Mouse (Mus musculus) adrenal gland, postnatal 36 days (tissue): ENCODE measurements at regions not wholly inside any gene's neighbourhood (a gene's known extent, or its start where the extent isn't known, plus 50 kb on each side); places are given as distances from the start of the nearest gene placed in this dataset.

Source experiments
- DNase-seq, 2 experiments: peaks; one replicate each; pipeline ENCODE4 v3.0.0; 2021; ENCODE audit warnings: mixed read lengths in 1 of 2

DNA sequence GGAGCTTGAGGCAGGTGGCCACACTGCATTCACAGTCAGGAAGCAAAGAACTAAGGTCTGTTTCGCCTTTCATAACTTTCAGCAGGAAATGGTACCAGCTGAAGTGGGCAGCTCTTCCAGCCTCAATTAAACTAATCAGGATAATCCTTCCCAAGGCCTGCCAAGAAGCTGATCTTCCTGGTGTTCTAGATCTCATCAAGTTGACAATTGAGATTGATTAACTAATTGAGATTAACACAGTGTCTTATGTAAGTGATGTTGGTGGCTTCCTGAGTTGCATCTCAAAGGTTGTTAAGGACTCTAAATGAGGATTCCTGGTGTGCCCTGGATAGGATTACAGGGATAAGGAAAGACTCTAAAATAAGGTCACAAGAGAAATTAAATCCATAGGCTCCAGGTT, 273.3 kb upstream of the Irx2 start:
- no peak for DNase-seq

GRCm38 (mm10) chr13:72355821-72356220, 272.8 kb upstream of the Irx2 start:
- DNase-seq: no peak

DNA sequence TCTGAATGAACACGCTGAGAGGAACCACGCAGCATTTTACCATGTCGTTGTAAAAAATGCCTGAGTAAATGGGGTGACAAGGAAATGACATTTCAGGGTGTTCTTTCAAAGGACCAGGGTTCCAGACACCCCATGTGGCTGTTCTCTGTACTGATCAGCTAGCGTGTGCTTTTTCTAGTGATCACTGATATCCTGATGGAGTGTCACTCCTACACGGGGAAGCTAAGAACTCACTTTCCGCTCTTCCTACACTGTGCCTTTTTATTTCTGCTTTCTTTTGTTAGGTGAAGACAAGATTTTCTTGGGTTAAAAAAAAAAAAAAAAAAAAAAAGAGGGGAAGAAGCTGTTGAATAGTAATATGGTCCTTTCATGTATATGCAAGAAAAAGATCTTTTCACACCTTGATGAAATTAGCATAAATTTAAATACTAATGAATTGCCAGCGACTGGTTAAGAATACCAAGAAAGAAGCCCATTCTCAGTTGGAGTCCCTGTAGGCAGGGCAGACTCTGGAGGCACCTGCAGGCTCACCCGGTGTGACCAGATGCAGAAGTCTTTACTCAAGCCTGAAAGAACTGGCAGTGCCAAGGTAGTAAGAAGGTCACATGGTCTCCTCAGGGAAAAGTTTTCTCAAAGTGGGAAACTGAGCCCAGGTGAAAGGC, 270.2 kb upstream of the Irx2 start:
- DNase-seq: no peak

DNA sequence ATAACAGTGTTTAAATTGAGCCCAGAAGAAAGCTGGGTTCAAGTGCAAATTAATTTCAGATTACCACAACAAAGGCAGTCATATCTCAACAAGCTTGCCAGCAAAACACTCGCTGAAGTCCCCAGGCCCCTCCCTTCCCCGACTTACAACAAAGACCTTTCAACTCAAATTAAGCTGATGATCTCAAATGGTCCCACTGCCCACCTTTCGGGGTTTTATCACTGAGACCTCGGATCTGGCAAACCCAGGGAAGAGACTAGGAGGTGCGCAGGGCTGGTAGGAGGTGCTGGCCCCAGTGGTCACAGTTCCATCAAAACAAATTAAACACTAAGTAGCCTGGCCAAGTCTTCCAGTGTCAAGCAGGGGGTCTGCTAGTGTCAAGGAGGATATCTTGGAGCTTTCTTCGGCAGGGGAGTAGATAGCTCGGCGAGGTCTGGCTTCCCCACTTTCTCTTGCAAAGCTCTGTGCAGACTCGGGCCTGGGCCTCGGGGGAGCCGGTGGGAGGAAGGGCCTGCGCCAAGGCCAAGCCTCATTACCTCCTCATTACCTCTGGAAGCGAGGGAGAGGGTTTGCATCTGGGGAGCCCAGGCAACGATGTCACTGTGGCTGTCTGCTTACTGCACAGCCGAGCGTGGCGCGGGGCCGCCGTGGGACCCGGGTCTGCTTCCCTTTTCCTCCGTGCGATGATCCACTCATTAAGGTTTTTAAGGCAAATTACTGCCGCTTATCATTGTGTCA, 262.9 kb upstream of the Irx2 start:
- DNase-seq: no peak

DNA sequence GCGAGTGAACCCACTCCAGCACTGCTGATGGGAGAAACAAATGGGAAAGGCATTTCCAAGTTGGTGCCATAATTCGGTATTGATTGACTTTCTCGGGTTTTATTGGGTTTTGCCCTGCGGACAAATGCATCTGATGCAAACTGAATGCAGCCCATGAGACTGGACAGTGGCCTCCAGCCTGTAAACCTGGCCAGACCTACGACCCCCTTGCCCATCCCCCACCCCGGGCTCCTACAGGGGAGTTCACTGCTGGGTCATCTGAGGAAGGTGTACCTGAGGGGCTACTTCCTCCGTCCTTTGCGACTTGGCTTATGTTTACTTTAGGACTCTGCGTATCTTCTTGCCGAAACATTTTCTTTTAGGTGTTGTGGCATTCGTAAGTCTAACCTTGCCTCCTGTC, 262.3 kb upstream of the Irx2 start:
- no peak for DNase-seq

DNA sequence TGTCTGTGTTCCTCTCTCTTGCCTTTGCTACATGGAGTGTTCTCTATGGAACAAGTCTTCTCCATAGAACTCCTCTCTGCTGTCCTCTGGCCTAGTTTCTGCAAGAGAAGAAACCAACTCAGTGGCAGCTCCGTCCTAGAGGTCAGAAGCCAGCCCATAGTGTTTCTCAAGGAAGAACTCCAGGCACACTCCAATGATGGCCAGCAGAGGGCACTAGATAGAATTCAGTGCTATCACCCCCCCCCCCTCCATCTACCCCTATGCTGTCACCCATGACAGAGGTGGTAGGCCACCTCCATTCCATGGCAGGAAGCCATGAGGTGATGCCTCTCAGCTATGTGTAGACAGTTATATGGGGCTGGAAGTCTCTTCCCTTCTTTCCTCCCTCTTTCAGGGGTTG, 258.5 kb upstream of the Irx2 start:
- DNase-seq: no peak

GRCm38 (mm10) chr13:72370997-72371396, 257.6 kb upstream of the Irx2 start:
- DNase-seq: no peak

GRCm38 (mm10) chr13:72393366-72393765, 235.3 kb upstream of the Irx2 start:
- no peak for DNase-seq

DNA sequence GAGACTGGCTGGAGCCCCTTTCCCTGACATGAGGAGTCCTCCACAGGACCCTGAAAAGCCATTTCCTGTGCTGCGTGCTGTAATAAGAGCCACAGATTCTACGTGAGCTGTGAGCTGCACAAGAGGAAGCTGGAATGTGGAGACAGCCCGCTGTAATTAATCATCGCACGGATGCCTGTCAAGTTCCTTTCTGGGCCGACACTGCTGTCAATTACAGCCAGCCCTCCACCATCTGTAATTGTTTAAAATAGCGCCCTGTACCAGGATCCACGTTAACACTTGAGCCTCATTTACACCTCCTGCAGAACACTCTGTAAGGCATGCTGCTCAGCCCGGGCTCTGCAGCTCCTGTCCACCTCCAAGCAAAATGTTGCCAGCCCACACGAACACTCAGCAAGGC, 227.9 kb upstream of the Irx2 start:
- DNase-seq: no peak

- no peak for DNase-seq
These were observed 219.2 kb upstream of the Irx2 start for GRCm38 (mm10) chr13:72409238-72409965.

GRCm38 (mm10) chr13:72412656-72413055, 216.0 kb upstream of the Irx2 start:
- DNase-seq: no peak

- DNase-seq: no peak
These were observed 211.6 kb upstream of the Irx2 start for GRCm38 (mm10) chr13:72416981-72417380.

DNA sequence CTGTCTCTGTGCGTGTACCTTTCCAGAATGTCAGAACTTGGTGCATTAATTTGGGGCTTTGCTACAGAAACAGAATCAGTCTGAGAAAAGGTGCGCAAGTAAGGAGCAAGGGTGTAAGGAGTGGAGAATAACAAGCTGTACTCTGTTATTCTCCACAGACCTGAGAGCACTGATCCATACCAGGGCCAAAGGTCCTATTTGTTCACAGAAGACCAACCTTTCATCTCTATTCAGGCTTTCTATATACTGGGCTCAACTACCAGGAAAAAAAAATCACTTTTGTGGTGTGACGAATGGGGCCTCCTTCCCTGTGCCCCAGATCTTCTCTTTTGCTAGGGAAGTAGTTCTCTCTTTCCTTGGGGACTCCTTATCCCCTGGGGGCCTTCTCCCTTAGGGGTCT, 210.8 kb upstream of the Irx2 start:
- DNase-seq: no peak

GRCm38 (mm10) chr13:72418285-72418684, 210.3 kb upstream of the Irx2 start:
- no peak for DNase-seq

GRCm38 (mm10) chr13:72419532-72419931, 209.1 kb upstream of the Irx2 start:
- DNase-seq: no peak

DNA sequence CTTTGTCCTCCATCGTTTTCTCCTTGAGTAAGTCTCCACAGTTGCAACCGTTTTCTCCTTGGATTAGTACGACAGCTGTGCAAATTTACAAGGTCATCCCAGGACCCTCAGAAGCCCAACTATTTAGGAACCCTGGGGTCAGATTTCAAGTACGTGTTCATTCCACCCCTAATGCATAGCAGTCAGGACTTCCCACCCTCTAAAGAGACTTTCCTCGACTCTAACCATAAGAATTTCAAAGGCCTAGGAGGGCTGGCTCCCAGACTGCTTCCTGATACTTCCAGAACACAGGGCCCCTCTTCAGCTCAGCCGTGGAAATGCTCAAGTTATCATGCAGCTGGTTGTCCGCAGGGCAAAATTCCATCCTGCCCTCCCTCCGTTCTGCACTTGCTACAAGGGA, 202.7 kb upstream of the Irx2 start:
- DNase-seq: no peak

- no peak for DNase-seq
These were observed 183.3 kb upstream of the Irx2 start for GRCm38 (mm10) chr13:72445336-72445735.

DNA sequence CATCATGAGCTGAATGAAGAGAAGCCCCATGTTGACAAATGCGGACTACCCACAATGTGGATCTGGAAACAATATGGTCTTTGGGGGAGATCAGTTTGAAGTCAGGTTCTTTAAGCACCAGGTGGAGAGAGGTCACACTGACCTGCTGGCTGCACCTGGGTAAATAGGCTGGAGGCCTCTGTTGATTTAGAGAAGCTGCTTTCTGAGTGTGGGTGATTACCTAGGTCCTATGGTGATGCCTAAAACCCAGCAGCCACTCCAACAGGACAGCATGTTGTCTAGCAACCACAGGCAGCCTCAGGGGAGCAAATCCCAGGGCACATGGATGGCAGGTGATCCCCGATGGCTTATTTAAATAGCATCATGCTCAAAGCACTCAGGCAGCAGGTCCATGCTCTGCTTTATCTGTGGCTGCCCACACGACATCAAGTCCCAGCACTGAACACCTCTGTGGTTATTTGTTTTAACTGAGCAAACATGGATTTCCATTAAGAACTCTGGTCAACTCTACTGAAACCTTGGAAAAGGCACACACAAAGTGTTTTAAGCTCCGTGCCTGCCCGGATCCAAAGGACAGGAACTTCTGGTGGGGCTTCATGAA, 180.1 kb upstream of the Irx2 start:
- DNase-seq: no peak

GRCm38 (mm10) chr13:72495353-72495752, 133.3 kb upstream of the Irx2 start:
- no peak for DNase-seq

DNA sequence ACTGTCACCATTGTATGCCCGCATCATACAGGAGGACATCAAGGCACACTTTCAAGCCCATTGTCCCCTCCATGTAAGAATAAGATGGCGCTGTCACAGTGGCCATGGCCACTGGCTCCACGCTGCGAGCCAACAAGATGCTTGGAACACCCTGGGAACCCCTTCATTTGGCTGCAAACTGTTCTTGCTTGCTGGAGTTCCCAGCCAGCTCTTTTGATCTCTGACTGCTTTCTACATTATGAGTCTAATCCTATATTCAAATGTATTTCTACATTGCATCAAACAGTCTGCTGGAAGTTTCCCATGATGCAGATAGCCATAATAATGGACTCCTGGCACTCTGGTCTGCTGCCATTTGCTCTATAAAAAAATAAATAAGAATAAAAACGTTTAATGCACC, 131.6 kb upstream of the Irx2 start:
- DNase-seq: no peak

DNA sequence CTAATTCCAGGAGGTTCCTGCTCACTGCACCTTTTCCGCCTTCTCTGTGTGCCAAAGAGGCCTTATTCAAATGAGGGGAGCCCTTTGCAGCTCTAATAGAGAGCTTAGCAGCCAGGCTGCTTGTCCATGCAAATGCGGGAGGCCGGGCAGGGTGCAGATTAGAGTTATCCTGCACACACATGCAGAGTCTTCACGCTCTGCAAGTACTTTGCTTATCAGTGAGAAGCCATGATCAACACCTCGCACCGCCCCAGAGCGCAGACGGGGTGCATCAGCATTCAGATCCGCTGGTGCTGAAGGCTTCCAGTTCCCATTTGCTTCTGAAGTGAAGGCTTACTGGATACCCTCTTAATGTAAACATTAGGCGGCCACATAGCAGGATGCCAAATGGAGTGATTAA, 131.1 kb upstream of the Irx2 start:
- DNase-seq: no peak

DNA sequence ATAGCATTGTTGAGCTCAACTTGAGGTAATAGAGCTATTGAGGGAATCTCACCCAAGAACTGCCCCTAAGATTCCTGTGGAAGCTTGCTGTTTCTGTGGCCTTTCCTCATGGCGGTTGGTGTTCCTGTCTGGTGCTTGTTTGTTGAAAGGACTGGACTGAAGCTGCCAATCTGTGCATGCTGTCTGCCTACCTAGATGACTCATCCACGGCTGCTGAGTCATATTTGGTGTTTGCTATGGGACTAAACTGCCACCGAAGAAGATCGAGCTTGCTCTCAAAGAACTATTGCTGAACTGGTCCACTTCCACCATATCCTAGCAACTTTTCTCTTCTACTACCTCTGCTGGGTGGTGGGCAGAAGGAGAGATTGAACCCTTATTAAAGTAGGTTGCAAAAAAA, 122.7 kb upstream of the Irx2 start:
- no peak for DNase-seq

GRCm38 (mm10) chr13:72538633-72539032, 90.0 kb upstream of the Irx2 start:
- no peak for DNase-seq
